Mouse (Mus musculus) ES-Bruce4 (cell line): ENCODE measurements around the gene Plcg2.

ENCODE experiments used
- CTCF ChIP-seq: IDR thresholded peaks from one replicate; pipeline ENCODE4 v1.8.1; 2011; ENCODE audit warnings: low read depth, low read length
- EP300 ChIP-seq: IDR thresholded peaks from 2 replicates; pipeline ENCODE4 v1.6.1; 2011; ENCODE audit warnings: low read depth, low read length; ENCODE audit not compliant: insufficient read depth
- POLR2A ChIP-seq: IDR thresholded peaks from one replicate; pipeline ENCODE4 v1.8.1; 2011; ENCODE audit warnings: low read length; ENCODE audit not compliant: insufficient read depth

GRCm38 (mm10) chr8:117453974-117454373 is 44.1 kb upstream of the Plcg2 start:
- TF ChIP-seq POLR2A (no peak), CTCF (no peak), EP300 (no peak)
